Mouse (Mus musculus) forebrain, postnatal 0 days (tissue): ENCODE measurements around the gene Cacna1b. TPM values are rescaled to one million over a fixed set of nuclear protein-coding genes. Genes with fewer than 3 reads are reported as not detected.

Experiments used
- ATAC-seq: fragments of 200-750 bp; cut with Nextera tagmentation; 2 replicates; pipeline ENCODE4 v1.8.0; 2017; ENCODE audit warnings: mild to moderate bottlenecking, moderate library complexity
- DNase-seq: peaks from one replicate; pipeline ENCODE4 v3.0.0-alpha.2; 2015
- H3K27ac ChIP-seq: fragments of 300-500 bp; sonication (generic); 2 replicates; pipeline ENCODE4 v1.5.1; 2014; ENCODE audit warnings: low read depth, mild to moderate bottlenecking, antibody characterized with exemption, low read length, moderate library complexity, mixed read lengths
- H3K27me3 ChIP-seq: fragments of 300-500 bp; sonication (generic); 2 replicates; pipeline ENCODE4 v1.6.1; 2014; ENCODE audit warnings: mild to moderate bottlenecking, low read length, mixed read lengths; ENCODE audit not compliant: insufficient read depth
- H3K36me3 ChIP-seq: fragments of 300-500 bp; sonication (generic); 2 replicates; pipeline ENCODE4 v1.6.1; 2014; ENCODE audit warnings: mild to moderate bottlenecking, moderate library complexity; ENCODE audit not compliant: insufficient read depth
- H3K4me1 ChIP-seq: fragments of 300-500 bp; sonication (generic); 2 replicates; pipeline ENCODE4 v1.6.1; 2014; ENCODE audit warnings: antibody characterized with exemption; ENCODE audit not compliant: insufficient read depth
- H3K4me2 ChIP-seq: fragments of 300-500 bp; sonication (generic); 2 replicates; pipeline ENCODE4 v1.6.1; 2014; ENCODE audit warnings: low read depth, mild to moderate bottlenecking, moderate library complexity
- H3K4me3 ChIP-seq: fragments of 300-500 bp; sonication (generic); 2 replicates; pipeline ENCODE4 v1.5.1; 2014; ENCODE audit warnings: low read depth, low read length, mixed read lengths
- H3K9ac ChIP-seq: fragments of 300-500 bp; sonication (generic); 2 replicates; pipeline ENCODE4 v1.6.1; 2014; ENCODE audit warnings: mild to moderate bottlenecking
- H3K9me3 ChIP-seq: fragments of 300-500 bp; sonication (generic); 2 replicates; pipeline ENCODE4 v1.6.1; 2016; ENCODE audit warnings: low read length
- CTCF ChIP-seq: sonication (generic); IDR thresholded peaks from 2 replicates; pipeline ENCODE4 v1.5.1; 2016; ENCODE audit warnings: antibody characterized with exemption, control low read depth, low read depth
- WGBS: fragments of 180-500 bp; shearing (Covaris S2); extraction: QIAGEN DNeasy Blood & Tissue Kit; methylation state at CpG from one replicate; pipeline ENCODE4 v1.1.7; 2014; 5-methylcytosine and 5-hydroxymethylcytosine counted together
- polyA plus RNA-seq: library from polyadenylated mRNA; unstranded; fragments of >200 nt; fragmentation: Nextera tagmentation; extraction: Ambion mirVana; gene quantifications from 2 replicates; pipeline ENCODE4 v1.2.1, GENCODE M21; 2015
- total RNA-seq: library from RNA; depleted of rRNA; stranded (reverse); fragments of >200 nt; gene quantifications from 2 replicates; pipeline ENCODE4 v1.2.3, GENCODE M21; 2014

The Cacna1b gene
- total and polyA plus RNA-seq, 2 experiments from 2014 or later = 7.9 to 40.4 TPM

DNA sequence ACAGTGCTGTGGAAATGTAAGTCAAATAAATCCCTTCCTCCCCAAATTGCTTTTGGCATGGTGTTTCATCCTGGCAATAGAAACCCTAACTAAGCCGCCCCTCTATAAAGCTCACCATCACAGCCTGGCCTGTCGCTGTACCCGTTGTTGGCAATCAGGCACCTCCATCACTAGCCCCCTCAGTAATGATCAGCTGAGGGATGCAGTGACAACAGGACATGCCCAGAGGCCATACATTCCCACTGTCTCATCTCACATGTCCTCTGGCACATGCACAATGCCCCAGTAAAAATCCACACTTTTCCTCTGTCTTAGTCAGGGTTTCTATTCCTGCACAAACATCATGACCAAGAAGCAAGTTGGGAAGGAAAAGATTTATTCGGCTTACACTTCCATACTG lies 173.5 kb downstream of the Cacna1b start:
- Histone ChIP-seq H3K4me1 (no peaks in the 10 kb centered on the region), H3K9me3 (no peaks in the 10 kb centered on the region), H3K4me2 (no peak overlapping the region), H3K4me3 (no peak overlapping the region), H3K9ac (no peak overlapping the region), H3K27ac (no peak overlapping the region), H3K27me3 (no peaks in the 10 kb centered on the region), H3K36me3 (no peaks in the 10 kb centered on the region)
- WGBS = 80% methylated on average over 4 of the region's 4 CpGs
- no peak for ATAC-seq
- no peak for TF ChIP-seq CTCF
- DNase-seq = no peak

- Histone ChIP-seq H3K4me2 (no peak overlapping the region), H3K4me1 (no peaks in the 10 kb centered on the region), H3K9me3 (no peaks in the 10 kb centered on the region), H3K27ac (no peak overlapping the region), H3K27me3 (no peaks in the 10 kb centered on the region), H3K9ac (no peak overlapping the region), H3K4me3 (no peak overlapping the region), H3K36me3 (no peaks in the 10 kb centered on the region)
- DNase-seq = no peak
- no peak for TF ChIP-seq CTCF
- peak; percentile 84 for ATAC-seq
These were observed 175.0 kb downstream of the Cacna1b start for GRCm38 (mm10) chr2:24587999-24588398.

DNA sequence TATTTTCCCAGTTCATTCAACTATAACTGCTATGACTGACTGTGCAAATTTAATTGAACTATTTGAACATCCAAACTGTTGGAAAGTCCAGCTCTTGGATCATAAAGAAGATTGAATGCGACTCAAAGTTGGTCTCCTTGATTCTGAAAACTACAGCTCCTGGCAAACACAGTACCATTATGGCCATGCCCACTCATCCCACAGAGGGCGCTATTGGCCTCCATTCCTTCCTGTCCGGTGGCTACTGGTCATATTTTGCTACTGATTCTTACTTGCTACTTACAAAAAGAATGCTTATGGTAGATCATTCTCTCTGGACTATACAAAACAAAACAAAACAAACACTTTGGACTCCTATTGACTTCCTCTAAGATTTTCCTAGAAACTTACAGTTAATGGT lies 188.3 kb downstream of the Cacna1b start:
- Histone ChIP-seq H3K4me1 (no peaks in the 10 kb centered on the region), H3K27ac (no peak overlapping the region), H3K4me2 (no peak overlapping the region), H3K9me3 (no peaks in the 10 kb centered on the region), H3K27me3 (no peaks in the 10 kb centered on the region), H3K9ac (no peak overlapping the region), H3K4me3 (no peak overlapping the region), H3K36me3 (no peaks in the 10 kb centered on the region)
- no peak for ATAC-seq
- peak; percentile 42 for DNase-seq
- TF ChIP-seq CTCF = peak; percentile 57
- 21% methylated on average over 3 of the region's 3 CpGs for WGBS

GRCm38 (mm10) chr2:24570917-24571316 lies 192.0 kb downstream of the Cacna1b start:
- H3K27ac ChIP-seq = no peak overlapping the region
- H3K9me3 ChIP-seq = no peaks in the 10 kb centered on the region
- H3K4me3 ChIP-seq = no peak overlapping the region
- WGBS = 82% methylated on average over 1 of the region's 1 CpGs
- no peaks in the 10 kb centered on the region for H3K4me1 ChIP-seq
- no peak for TF ChIP-seq CTCF
- H3K9ac ChIP-seq = no peak overlapping the region
- no peak overlapping the region for H3K4me2 ChIP-seq
- DNase-seq (no peak), ATAC-seq (no peak)
- no peaks in the 10 kb centered on the region for H3K27me3 ChIP-seq
- H3K36me3 ChIP-seq = no peaks in the 10 kb centered on the region

DNA sequence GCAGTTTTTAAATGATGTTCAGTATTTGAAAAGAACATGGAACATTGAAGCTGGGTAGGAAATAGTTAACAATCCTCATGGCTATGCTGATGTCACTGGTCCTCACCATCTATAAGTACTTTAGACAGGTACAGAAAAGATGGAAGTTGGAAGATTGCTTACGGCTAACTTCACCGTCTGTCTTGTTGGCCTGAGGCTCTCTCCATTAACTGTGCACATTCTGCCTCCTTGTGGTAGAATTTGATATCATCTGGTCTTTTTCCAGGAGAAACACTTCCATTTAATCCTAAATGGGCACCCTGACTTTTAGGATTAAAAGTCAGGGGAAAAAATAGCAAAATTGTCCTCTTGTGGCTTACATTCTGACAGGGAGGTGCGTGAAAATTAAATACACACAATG lies 194.4 kb downstream of the Cacna1b start:
- H3K4me2 ChIP-seq = no peak overlapping the region
- WGBS = 11% methylated on average over 3 of the region's 3 CpGs
- H3K4me3 ChIP-seq = no peak overlapping the region
- H3K4me1 ChIP-seq = no peaks in the 10 kb centered on the region
- H3K9me3 ChIP-seq = no peaks in the 10 kb centered on the region
- H3K27ac ChIP-seq = no peak overlapping the region
- DNase-seq = peak; percentile 78
- peak; percentile 89 for TF ChIP-seq CTCF
- no peaks in the 10 kb centered on the region for H3K27me3 ChIP-seq
- no peak overlapping the region for H3K9ac ChIP-seq
- no peak for ATAC-seq
- no peaks in the 10 kb centered on the region for H3K36me3 ChIP-seq

- Histone ChIP-seq H3K36me3 (no peaks in the 10 kb centered on the region), H3K4me3 (no peak overlapping the region), H3K4me1 (no peaks in the 10 kb centered on the region), H3K27ac (no peak overlapping the region), H3K27me3 (no peaks in the 10 kb centered on the region), H3K4me2 (no peak overlapping the region), H3K9me3 (no peaks in the 10 kb centered on the region), H3K9ac (no peak overlapping the region)
- TF ChIP-seq CTCF = no peak
- ATAC-seq (no peak), DNase-seq (no peak)
- WGBS = 72% methylated on average over 7 of the region's 7 CpGs
These were observed 200.2 kb downstream of the Cacna1b start for GRCm38 (mm10) chr2:24562547-24563290.

GRCm38 (mm10) chr2:24561946-24562345 lies 201.0 kb downstream of the Cacna1b start:
- Histone ChIP-seq H3K9me3 (no peaks in the 10 kb centered on the region), H3K4me1 (no peaks in the 10 kb centered on the region), H3K4me2 (no peak overlapping the region), H3K36me3 (no peaks in the 10 kb centered on the region), H3K4me3 (no peak overlapping the region), H3K27ac (no peak overlapping the region), H3K27me3 (no peaks in the 10 kb centered on the region), H3K9ac (no peak overlapping the region)
- 81% methylated on average over 6 of the region's 6 CpGs for WGBS
- TF ChIP-seq CTCF = no peak
- DNase-seq (no peak), ATAC-seq (no peak)
